Mouse (Mus musculus) liver, postnatal 0 days (tissue): ENCODE results near the gene Naa40.

Source experiments
- CTCF ChIP-seq: sonication (generic); IDR thresholded peaks from 2 replicates; pipeline ENCODE4 v1.5.1; 2016; ENCODE audit warnings: antibody characterized with exemption, low read depth
- EP300 ChIP-seq: IDR thresholded peaks from 2 replicates; pipeline ENCODE4 v1.6.1; 2016; ENCODE audit warnings: antibody characterized with exemption, low read depth, mild to moderate bottlenecking

- no peak for TF ChIP-seq EP300
- TF ChIP-seq CTCF: no peak
These were observed at the start of gene Naa40 for GRCm38 (mm10) chr19:7240782-7241690.
